Mouse (Mus musculus) stomach, postnatal 0 days (tissue): Measurements from ENCODE around the gene Dexi. TPM values are rescaled to one million over a fixed set of nuclear protein-coding genes. Genes with fewer than 3 reads are reported as not detected.

Experiments used
- ATAC-seq: fragments of 200-750 bp; cut with Nextera tagmentation; 2 replicates; pipeline ENCODE4 v1.8.0; 2017; ENCODE audit not compliant: low FRiP score, low TSS enrichment
- DNase-seq: peaks from one replicate; pipeline ENCODE4 v3.0.0-alpha.2; 2016; ENCODE audit warnings: low spot score
- H3K27ac ChIP-seq: fragments of 300-500 bp; sonication (generic); replicated peaks from 2 replicates; pipeline ENCODE4 v1.5.1; 2014; ENCODE audit warnings: mild to moderate bottlenecking, control low read depth
- H3K27me3 ChIP-seq: fragments of 300-500 bp; sonication (generic); 2 replicates; pipeline ENCODE4 v1.6.1; 2014; ENCODE audit warnings: low read length; ENCODE audit not compliant: control insufficient read depth, insufficient read depth
- H3K36me3 ChIP-seq: fragments of 300-500 bp; sonication (generic); 2 replicates; pipeline ENCODE4 v1.6.1; 2014; ENCODE audit warnings: low read length, mixed read lengths; ENCODE audit not compliant: control insufficient read depth, insufficient read depth
- H3K4me1 ChIP-seq: fragments of 300-500 bp; sonication (generic); replicated peaks from 2 replicates; pipeline ENCODE4 v1.6.1; 2014; ENCODE audit warnings: antibody characterized with exemption; ENCODE audit not compliant: control insufficient read depth, insufficient read depth
- H3K4me2 ChIP-seq: fragments of 300-500 bp; sonication (generic); replicated peaks from 2 replicates; pipeline ENCODE4 v1.6.1; 2014; ENCODE audit warnings: low read depth, mild to moderate bottlenecking, control low read depth, moderate library complexity
- H3K4me3 ChIP-seq: fragments of 300-500 bp; sonication (generic); 2 replicates; pipeline ENCODE4 v1.5.1; 2014; ENCODE audit warnings: low read depth, low read length, control low read depth
- H3K9ac ChIP-seq: fragments of 300-500 bp; sonication (generic); 2 replicates; pipeline ENCODE4 v1.6.1; 2014; ENCODE audit warnings: mild to moderate bottlenecking, low read length, control low read depth, mixed read lengths
- H3K9me3 ChIP-seq: fragments of 300-500 bp; sonication (generic); 2 replicates; pipeline ENCODE4 v1.6.1; 2016; ENCODE audit warnings: low read length; ENCODE audit not compliant: control insufficient read depth
- CTCF ChIP-seq: IDR thresholded peaks from 2 replicates; pipeline ENCODE4 v1.5.1; 2016; ENCODE audit warnings: antibody characterized with exemption, low read depth, mild to moderate bottlenecking, moderate library complexity
- EP300 ChIP-seq: optimal IDR thresholded peaks from 2 replicates; pipeline ENCODE3; 2016; ENCODE audit warnings: antibody characterized with exemption
- WGBS: fragments of 180-500 bp; shearing (Covaris S2); extraction: QIAGEN DNeasy Blood & Tissue Kit; methylation state at CpG from one replicate; pipeline ENCODE4 v1.1.7; 2014; 5-methylcytosine and 5-hydroxymethylcytosine counted together
- polyA plus RNA-seq: library from polyadenylated mRNA; unstranded; fragments of >200 nt; fragmentation: Nextera tagmentation; extraction: Ambion mirVana; gene quantifications from 2 replicates; pipeline ENCODE4 v1.2.1, GENCODE M21; 2015

The Dexi gene
- polyA plus RNA-seq, 1 experiment from 2014 or later, result 23.5 TPM

DNA sequence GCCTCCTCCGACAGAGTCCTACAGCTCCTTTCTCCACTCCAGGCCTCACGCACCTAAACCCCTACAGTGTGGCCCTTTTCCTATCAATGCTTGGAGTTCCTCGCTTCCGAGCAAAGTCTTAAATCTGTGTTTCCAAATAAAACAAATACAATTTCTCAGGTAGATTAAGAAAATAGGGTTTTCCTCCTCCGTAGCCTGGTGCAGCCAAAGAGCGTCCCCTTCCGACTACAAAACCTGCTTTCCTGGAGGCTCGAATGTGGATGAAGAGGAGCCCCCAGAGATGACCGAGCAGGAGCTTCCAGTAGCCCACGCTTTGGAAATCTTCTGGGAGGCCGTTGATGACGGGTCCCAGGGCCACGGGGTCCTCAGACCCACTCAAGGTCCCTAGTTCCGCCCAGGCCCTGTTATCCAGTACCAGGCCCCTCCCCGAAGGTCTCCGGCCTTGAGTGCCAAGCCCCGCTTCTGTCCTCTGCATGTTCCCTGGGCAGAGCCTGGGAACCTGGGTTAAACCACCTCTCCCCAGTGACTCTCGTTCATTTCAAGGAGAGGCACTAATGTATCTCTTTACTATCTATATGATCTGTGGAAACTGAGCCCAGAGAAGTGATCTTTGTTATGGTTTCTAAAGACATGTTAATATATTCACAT is 52.2 kb downstream of the Dexi start:
- Histone ChIP-seq H3K27ac (no peak overlapping the region), H3K4me1 (no peaks in the 10 kb centered on the region), H3K9ac (no peak overlapping the region), H3K27me3 (no peaks in the 10 kb centered on the region), H3K4me2 (no peak overlapping the region), H3K4me3 (no peak overlapping the region), H3K9me3 (no peaks in the 10 kb centered on the region), H3K36me3 (no peaks in the 10 kb centered on the region)
- no peak for ATAC-seq
- 79% methylated on average over 18 of the region's 18 CpGs for WGBS
- TF ChIP-seq CTCF (no peak), EP300 (no peak)
- no peak for DNase-seq

DNA sequence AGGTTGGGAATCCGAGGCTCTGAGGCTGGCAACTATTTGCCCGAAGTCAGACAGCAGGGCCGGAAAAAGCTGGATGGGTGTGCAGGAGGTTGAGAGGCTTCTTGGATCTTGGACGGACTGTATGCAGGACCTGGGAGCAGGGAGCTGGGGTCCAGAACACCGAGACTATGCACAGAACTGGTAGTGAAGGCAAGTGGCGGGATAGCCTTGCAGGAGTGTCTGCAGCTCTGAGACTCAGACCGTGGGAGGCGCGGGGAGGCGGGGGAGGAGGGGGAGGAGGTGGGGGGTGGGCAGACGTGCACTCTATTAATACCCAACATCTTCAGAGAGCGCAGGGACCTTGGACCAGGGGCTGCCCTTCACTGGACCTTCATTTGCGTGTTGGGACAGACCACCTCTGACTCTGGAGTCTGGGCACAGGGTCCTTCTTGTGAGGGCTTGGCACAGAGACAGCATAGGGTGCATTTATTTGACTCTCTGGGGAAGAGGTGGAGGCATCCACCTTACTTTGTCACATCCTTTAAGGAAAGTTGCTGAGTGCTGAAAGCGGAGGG is 52.9 kb downstream of the Dexi start:
- TF ChIP-seq CTCF (no peak), EP300 (no peak)
- ATAC-seq (no peak), DNase-seq (no peak)
- Histone ChIP-seq H3K4me1 (no peaks in the 10 kb centered on the region), H3K4me2 (peak overlapping the region; percentile 45; the same call in 1 of the 2 replicates), H3K9ac (0 out of 2 replicates have a peak overlapping the region, but pooled peaks have one; percentile 31), H3K27ac (no peak overlapping the region), H3K4me3 (peak overlapping the region; percentile 13; the same call in 1 of the 2 replicates), H3K36me3 (no peaks in the 10 kb centered on the region), H3K27me3 (no peaks in the 10 kb centered on the region), H3K9me3 (no peaks in the 10 kb centered on the region)
- WGBS, result 17% methylated on average over 12 of the region's 14 CpGs

DNA sequence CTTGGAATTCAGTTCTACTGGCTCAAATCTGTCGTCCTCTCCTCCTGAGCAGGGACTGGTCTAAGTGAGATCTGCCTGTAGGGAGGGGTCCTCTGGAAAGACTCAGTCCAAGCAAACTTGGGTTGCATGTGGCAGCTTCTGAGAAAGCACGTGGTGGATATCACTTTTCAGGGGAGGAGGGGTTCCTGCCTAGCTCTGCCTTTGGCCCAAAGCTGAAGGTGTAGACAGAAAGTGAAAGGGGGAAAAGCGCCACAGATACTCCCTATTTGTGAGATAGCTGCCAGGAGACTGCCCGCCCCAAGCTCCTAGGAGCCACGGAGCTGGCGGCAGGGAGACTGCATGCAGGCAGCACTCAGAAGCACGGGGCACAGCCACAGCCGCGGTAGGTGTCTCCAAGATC is 53.4 kb downstream of the Dexi start:
- no peaks in the 10 kb centered on the region for H3K9me3 ChIP-seq
- no peak for TF ChIP-seq CTCF
- no peak for TF ChIP-seq EP300
- H3K4me3 ChIP-seq, result peak overlapping the region; percentile 13; the same call in 1 of the 2 replicates
- DNase-seq (no peak), ATAC-seq (no peak)
- H3K27me3 ChIP-seq, result no peaks in the 10 kb centered on the region
- WGBS, result 7% methylated on average over 9 of the region's 9 CpGs
- no peak overlapping the region for H3K27ac ChIP-seq
- no peaks in the 10 kb centered on the region for H3K36me3 ChIP-seq
- 0 out of 2 replicates have a peak overlapping the region, but pooled peaks have one; percentile 31 for H3K9ac ChIP-seq
- no peaks in the 10 kb centered on the region for H3K4me1 ChIP-seq
- peak overlapping the region; percentile 45; the same call in 1 of the 2 replicates for H3K4me2 ChIP-seq

DNA sequence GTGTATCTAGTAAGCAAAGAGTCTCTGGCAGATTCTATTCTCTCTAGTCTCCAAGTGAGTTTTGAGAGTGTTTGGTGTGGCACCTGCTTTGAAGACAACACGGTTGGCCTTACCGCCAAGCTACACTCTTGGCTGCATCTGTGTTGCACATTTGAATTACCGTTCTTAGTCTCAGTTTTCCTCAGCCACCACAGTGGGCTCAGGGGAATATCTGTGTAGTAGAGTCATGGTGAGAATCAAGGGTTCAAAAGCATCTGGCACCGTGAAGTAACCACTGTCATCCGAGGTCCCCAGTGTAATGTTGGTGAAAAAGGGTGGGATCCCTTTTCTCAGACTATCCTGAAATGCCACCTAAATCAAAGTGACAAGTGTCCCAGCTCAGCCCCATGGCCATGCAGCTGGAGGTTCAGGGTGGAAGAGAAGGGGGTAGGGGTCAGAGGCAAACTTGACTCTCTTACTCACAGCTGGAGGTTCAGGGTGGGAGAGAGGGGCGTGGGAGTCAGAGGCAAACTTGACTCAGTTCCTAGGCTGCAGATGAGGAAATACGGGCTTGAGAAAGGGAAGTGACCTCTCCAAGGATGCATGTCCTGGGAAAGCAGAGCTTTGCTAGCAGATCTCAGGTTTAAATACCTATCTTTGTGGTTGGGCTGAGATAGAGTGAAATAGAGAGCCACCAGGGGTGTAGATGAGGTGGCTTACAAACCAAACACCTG is 53.9 kb downstream of the Dexi start:
- WGBS, result 76% methylated on average over 7 of the region's 7 CpGs
- no peak for ATAC-seq

DNA sequence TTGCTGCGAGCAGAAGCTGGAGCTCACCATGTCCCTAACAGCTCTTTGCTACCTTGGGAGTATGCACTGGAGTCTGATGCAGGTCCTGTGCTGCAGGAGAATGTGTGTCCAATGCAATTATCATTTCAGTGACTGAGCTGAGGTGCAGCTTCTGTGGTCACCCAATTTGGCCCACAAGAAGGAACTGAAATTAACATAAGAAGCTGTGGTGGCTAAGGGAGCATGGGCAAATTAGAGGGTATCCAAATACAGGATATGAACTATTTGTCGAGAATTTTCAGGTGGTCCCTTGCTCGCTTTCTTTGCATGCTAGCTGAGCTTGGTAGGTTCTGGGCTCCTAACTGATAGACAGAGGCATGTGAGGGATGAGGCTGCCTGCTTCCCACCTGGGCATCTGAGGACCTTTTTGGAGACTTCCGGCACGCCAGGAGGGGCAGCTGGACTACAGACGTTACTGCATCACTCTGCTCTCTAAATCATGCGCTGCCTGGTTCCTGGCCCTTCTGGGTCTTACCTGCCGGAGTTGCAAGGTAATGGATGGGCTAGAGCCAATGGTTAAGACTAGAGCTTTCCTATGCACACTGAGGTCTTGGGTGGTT is 54.9 kb downstream of the Dexi start:
- ATAC-seq, result no peak

More for the DNA sequence above, 53.9 kb downstream of the Dexi start:
- no peak overlapping the region for H3K9ac ChIP-seq
- no peaks in the 10 kb centered on the region for H3K27me3 ChIP-seq
- H3K4me2 ChIP-seq, result no peak overlapping the region
- TF ChIP-seq EP300 (no peak), CTCF (no peak)
- no peak for DNase-seq
- no peaks in the 10 kb centered on the region for H3K9me3 ChIP-seq
- no peak overlapping the region for H3K27ac ChIP-seq
- no peak overlapping the region for H3K4me3 ChIP-seq
- H3K36me3 ChIP-seq, result no peaks in the 10 kb centered on the region
- H3K4me1 ChIP-seq, result no peaks in the 10 kb centered on the region

More for the DNA sequence above, 54.9 kb downstream of the Dexi start:
- Histone ChIP-seq H3K36me3 (no peaks in the 10 kb centered on the region), H3K4me1 (no peaks in the 10 kb centered on the region), H3K9ac (no peak overlapping the region), H3K4me3 (no peak overlapping the region), H3K27ac (no peak overlapping the region), H3K4me2 (no peak overlapping the region), H3K27me3 (no peaks in the 10 kb centered on the region), H3K9me3 (no peaks in the 10 kb centered on the region)
- DNase-seq, result no peak
- WGBS, result 74% methylated on average over 8 of the region's 8 CpGs
- TF ChIP-seq EP300 (no peak), CTCF (no peak)
